29 mouse cellular contexts compared by ENCODE assay signal in genomic region chr10:107626648-107627047, GRCm38 (mm10).
DNase-seq lines count a peak whose midpoint lies in the region; ATAC-seq and TF ChIP-seq lines count a peak whose summit lies in the region.
"Had no signal": no experiment of that assay in that cellular context is flagged by ENCODE, and none has a peak within 500 bp of the region (broad histone marks: within the 10 kb centered on the region; RNA-seq: fewer than 3 reads in every experiment).

No protein-coding gene starts in this region.

- H3K4me1 ChIP-seq in embryonic facial prominence, embryonic 14.5 days (ENCODE audit: control insufficient read depth, insufficient read depth, low read length) = no peaks in the 10 kb centered on the region
- H3K4me1 ChIP-seq in embryonic facial prominence, embryonic 10.5 days = no peaks in the 10 kb centered on the region
- H3K4me1 ChIP-seq in heart, postnatal 0 days (ENCODE audit: control insufficient read depth, insufficient read depth) = no peaks in the 10 kb centered on the region
- H3K4me1 ChIP-seq: embryonic facial prominence, embryonic 12.5 days; forebrain, embryonic 12.5 days; heart, embryonic 12.5 days; hindbrain, embryonic 10.5 days; limb, embryonic 15.5 days; midbrain, embryonic 10.5 days had no signal

- H3K27ac ChIP-seq in embryonic facial prominence, embryonic 14.5 days (replicated peaks; ENCODE audit: low read depth, low read length) = no peak overlapping the region
- no peak overlapping the region for H3K27ac ChIP-seq in embryonic facial prominence, embryonic 10.5 days (replicated peaks)
- no peak overlapping the region for H3K27ac ChIP-seq in heart, postnatal 0 days (ENCODE audit: low read depth)
- H3K27ac ChIP-seq: embryonic facial prominence, embryonic 12.5 days; forebrain, embryonic 12.5 days; hindbrain, embryonic 10.5 days; hindbrain, postnatal 0 days; kidney, embryonic 15.5 days; limb, embryonic 15.5 days; liver, embryonic 14.5 days; macrophage; midbrain, embryonic 10.5 days had no signal

- H3K4me2 ChIP-seq in embryonic facial prominence, embryonic 14.5 days (ENCODE audit: low read depth, low read length) = no peak overlapping the region
- no peak overlapping the region for H3K4me2 ChIP-seq in heart, postnatal 0 days (ENCODE audit: low read depth, low read length)
- H3K4me2 ChIP-seq: embryonic facial prominence, embryonic 12.5 days; forebrain, embryonic 12.5 days; heart, embryonic 12.5 days; kidney, embryonic 15.5 days; limb, embryonic 15.5 days had no signal

- H3K4me3 ChIP-seq in embryonic facial prominence, embryonic 14.5 days (ENCODE audit: low read depth, low read length) = no peak overlapping the region
- no peak overlapping the region for H3K4me3 ChIP-seq in embryonic facial prominence, embryonic 10.5 days
- no peak overlapping the region for H3K4me3 ChIP-seq in heart, postnatal 0 days (ENCODE audit: low read depth, low read length)
- H3K4me3 ChIP-seq: embryonic facial prominence, embryonic 12.5 days; erythroblast, embryonic 14.5 days; forebrain, embryonic 12.5 days; heart, embryonic 12.5 days; hindbrain, embryonic 10.5 days; kidney, embryonic 15.5 days; limb, embryonic 15.5 days; midbrain, embryonic 10.5 days had no signal

- H3K27me3 ChIP-seq in embryonic facial prominence, embryonic 14.5 days (replicated peaks; ENCODE audit: control insufficient read depth, insufficient read depth, low read length) = no peaks in the 10 kb centered on the region
- no peaks in the 10 kb centered on the region for H3K27me3 ChIP-seq in embryonic facial prominence, embryonic 10.5 days (replicated peaks; ENCODE audit: low read depth, poor library complexity, severe bottlenecking)
- no peaks in the 10 kb centered on the region for H3K27me3 ChIP-seq in heart, postnatal 0 days (ENCODE audit: control insufficient read depth, insufficient read depth, low read length)
- H3K27me3 ChIP-seq: embryonic facial prominence, embryonic 12.5 days; forebrain, embryonic 12.5 days; heart, embryonic 12.5 days; kidney, embryonic 15.5 days; limb, embryonic 15.5 days had no signal

- 36% methylated on average over 1 of the region's 1 CpGs for WGBS in embryonic facial prominence, embryonic 14.5 days
- 72% methylated on average over 1 of the region's 1 CpGs for WGBS in embryonic facial prominence, embryonic 10.5 days
- 59% methylated on average over 1 of the region's 1 CpGs for WGBS in heart, postnatal 0 days

- no peaks in the 10 kb centered on the region for H3K9me3 ChIP-seq in embryonic facial prominence, embryonic 14.5 days (ENCODE audit: control insufficient read depth, low read length)
- no peaks in the 10 kb centered on the region for H3K9me3 ChIP-seq in embryonic facial prominence, embryonic 10.5 days
- H3K9me3 ChIP-seq in heart, postnatal 0 days (replicated peaks; ENCODE audit: control insufficient read depth, low read length) = no peaks in the 10 kb centered on the region
- H3K9me3 ChIP-seq: embryonic facial prominence, embryonic 12.5 days; forebrain, embryonic 12.5 days; heart, embryonic 12.5 days; hindbrain, embryonic 10.5 days; kidney, embryonic 15.5 days; limb, embryonic 15.5 days; midbrain, embryonic 10.5 days had no signal

- no peak for TF ChIP-seq CTCF in heart, postnatal 0 days (IDR thresholded peaks at IDR 0.05; ENCODE audit: low read depth)

- H3K9ac ChIP-seq in embryonic facial prominence, embryonic 14.5 days (ENCODE audit: low read depth, low read length) = no peak overlapping the region
- no peak overlapping the region for H3K9ac ChIP-seq in heart, postnatal 0 days (replicated peaks; ENCODE audit: low read depth, low read length)
- H3K9ac ChIP-seq: embryonic facial prominence, embryonic 12.5 days; forebrain, embryonic 12.5 days; heart, embryonic 12.5 days; kidney, embryonic 15.5 days; limb, embryonic 15.5 days; liver, embryonic 14.5 days had no signal

- no peak for ATAC-seq in embryonic facial prominence, embryonic 14.5 days (ENCODE audit: low read depth)
- no peak for ATAC-seq in heart, postnatal 0 days (ENCODE audit: insufficient read depth, low read depth)
- ATAC-seq: activated CD4-positive, CD25-positive, alpha-beta regulatory T cell, adult 4 months; hindbrain, postnatal 0 days; intestine, embryonic 16.5 days; midbrain, embryonic 16.5 days had no signal

- H3K36me3 ChIP-seq in embryonic facial prominence, embryonic 14.5 days (ENCODE audit: control insufficient read depth, insufficient read depth, low read length) = no peaks in the 10 kb centered on the region
- H3K36me3 ChIP-seq in embryonic facial prominence, embryonic 10.5 days (replicated peaks) = no peaks in the 10 kb centered on the region
- no peaks in the 10 kb centered on the region for H3K36me3 ChIP-seq in heart, postnatal 0 days (replicated peaks; ENCODE audit: control insufficient read depth, insufficient read depth, low read length)
- H3K36me3 ChIP-seq: embryonic facial prominence, embryonic 12.5 days; forebrain, embryonic 12.5 days; heart, embryonic 12.5 days; hindbrain, embryonic 10.5 days; kidney, embryonic 15.5 days; limb, embryonic 15.5 days; midbrain, embryonic 10.5 days had no signal

- intact Hi-C loops in heart, postnatal 36 days (cut with DNase I) = no loop called here

- peak; percentile 63 for DNase-seq in embryonic facial prominence, embryonic 14.5 days (ENCODE audit: low spot score)
- no peak for DNase-seq in embryonic facial prominence, embryonic 10.5 days (ENCODE audit: low spot score)
- peak; percentile 8 for DNase-seq in heart, postnatal 0 days (ENCODE audit: low spot score)
- no peak for DNase-seq in heart, postnatal 36 days
- peak; percentile 21 to 22 for DNase-seq in kidney, postnatal 4 days
- DNase-seq in kidney, postnatal 25 days = no peak
- peak; percentile 4 for DNase-seq in testis, postnatal 14 days (ENCODE audit: low spot score)
- no peak for DNase-seq in testis, postnatal 10 days (ENCODE audit: low spot score)
- DNase-seq: adrenal gland, postnatal 10 days; cerebellum, adult 18-20 months; cerebellum, postnatal 14 days; gastrocnemius, postnatal 10 days; layer of hippocampus, postnatal 36 days; thymus, adult 18-20 months; thymus, postnatal 36 days had no signal

- TF ChIP-seq EP300 in heart, postnatal 0 days (IDR thresholded peaks at IDR 0.05; ENCODE audit: low read depth) = no peak

Comparison
In these comparisons a context has a peak if more than half of its experiments do, and no peak if none do; other contexts are left out.
1. DNase-seq: peak in embryonic facial prominence, embryonic 14.5 days (single experiment), heart, postnatal 0 days (single experiment), kidney, postnatal 4 days (2 of 2) and testis, postnatal 14 days (single experiment); none in embryonic facial prominence, embryonic 10.5 days (single experiment), heart, postnatal 36 days (0 of 2), kidney, postnatal 25 days (0 of 2) and testis, postnatal 10 days (single experiment).